Mouse (Mus musculus) embryonic fibroblast, embryonic 13.5 days (primary cell): ENCODE results near the gene Wwox. TPM values are rescaled to one million over a fixed set of nuclear protein-coding genes. Genes with fewer than 3 reads are reported as not detected.

Experiments used
- H3K27ac ChIP-seq: 2 replicates; pipeline ENCODE4 v1.5.1; 2012; ENCODE audit warnings: low read length, control low read depth, inconsistent platforms; ENCODE audit not compliant: insufficient read depth
- H3K4me1 ChIP-seq: 2 replicates; pipeline ENCODE4 v1.6.1; 2011; ENCODE audit warnings: low read length; ENCODE audit not compliant: control insufficient read depth, insufficient read depth
- H3K4me3 ChIP-seq: 2 replicates; pipeline ENCODE4 v1.5.1; 2011; ENCODE audit warnings: mild to moderate bottlenecking, control low read depth, low read length; ENCODE audit not compliant: insufficient read depth
- CTCF ChIP-seq: IDR thresholded peaks from 2 replicates; pipeline ENCODE4 v1.5.1; 2011; ENCODE audit warnings: mild to moderate bottlenecking, control low read depth, low read length, moderate library complexity, borderline replicate concordance; ENCODE audit not compliant: insufficient read depth
- POLR2A ChIP-seq: IDR thresholded peaks from 2 replicates; pipeline ENCODE4 v1.6.1; 2011; ENCODE audit warnings: low read depth, mild to moderate bottlenecking, control low read depth, low read length, moderate library complexity
- polyA plus RNA-seq: library from polyadenylated mRNA; stranded (reverse); fragments of >200 nt; gene quantifications from 2 replicates; pipeline ENCODE4 v1.2.4, GENCODE M21; 2011; ENCODE audit warnings: low read depth; ENCODE audit not compliant: missing spikeins, insufficient read length

Gene Wwox
- polyA plus RNA-seq, 1 experiment = 8.7 TPM

DNA sequence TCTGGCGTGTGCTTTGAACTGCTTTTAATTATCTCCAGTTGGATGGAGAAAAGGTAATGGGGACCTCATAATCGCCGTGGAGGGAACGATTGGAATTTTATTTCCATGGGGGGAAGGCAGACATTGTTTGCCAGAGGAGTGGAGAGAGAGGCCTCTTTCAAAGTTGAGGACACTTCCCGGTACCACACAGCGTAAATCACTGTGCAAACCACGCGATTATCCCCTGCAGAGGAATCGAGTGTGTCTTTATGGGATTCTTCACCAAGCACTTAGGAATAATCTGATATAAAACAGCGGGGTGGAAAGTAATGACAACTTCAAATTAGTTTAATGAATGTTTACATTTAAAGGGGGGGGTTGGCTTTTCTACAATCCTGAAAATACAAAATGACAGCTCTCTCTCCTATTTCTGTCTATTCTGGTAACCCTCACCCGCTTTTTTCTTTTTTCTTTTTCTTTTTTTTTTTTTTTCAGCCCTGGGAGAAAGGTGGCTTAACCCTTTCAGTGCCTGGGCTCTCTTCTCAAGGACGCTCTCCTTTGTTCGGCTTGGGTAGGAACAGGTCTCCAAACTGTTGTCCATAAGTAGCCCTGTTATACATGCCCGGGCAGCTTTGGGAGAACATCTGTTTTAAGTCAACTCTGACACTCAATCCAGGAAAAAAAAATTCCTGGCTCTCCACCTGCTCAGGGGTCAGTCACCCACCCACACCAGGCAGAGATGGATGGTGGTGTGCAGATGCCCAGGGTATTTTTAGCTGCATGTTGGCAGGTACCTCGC lies 769.1 kb downstream of the Wwox start:
- TF ChIP-seq CTCF = no peak
- TF ChIP-seq POLR2A = no peak
- H3K4me3 ChIP-seq = no peak overlapping the region
- no peaks in the 10 kb centered on the region; the same call in 1 of the 2 replicates for H3K4me1 ChIP-seq
- no peak overlapping the region for H3K27ac ChIP-seq

DNA sequence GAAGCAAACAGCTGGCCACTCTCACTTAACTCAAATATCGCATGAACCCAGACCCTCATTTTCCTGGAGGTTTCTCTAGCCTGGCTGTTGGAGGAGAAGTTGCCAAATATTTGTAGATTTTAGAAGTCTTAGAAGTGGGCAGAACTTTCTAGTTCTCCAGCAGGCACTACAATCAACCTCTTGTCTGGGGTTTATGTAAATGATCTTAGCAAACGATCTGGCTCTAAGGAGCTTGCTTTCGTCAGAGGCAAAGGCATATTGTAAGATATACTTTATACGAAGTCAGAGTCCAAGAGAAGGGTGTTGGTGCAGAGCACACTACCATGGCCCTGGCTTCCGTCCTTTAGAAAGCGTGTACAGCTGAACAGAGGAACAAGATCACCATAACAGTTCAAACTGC lies 770.6 kb downstream of the Wwox start:
- H3K4me3 ChIP-seq = no peak overlapping the region
- no peaks in the 10 kb centered on the region; the same call in 1 of the 2 replicates for H3K4me1 ChIP-seq
- no peak overlapping the region for H3K27ac ChIP-seq
- TF ChIP-seq CTCF = no peak
- no peak for TF ChIP-seq POLR2A

DNA sequence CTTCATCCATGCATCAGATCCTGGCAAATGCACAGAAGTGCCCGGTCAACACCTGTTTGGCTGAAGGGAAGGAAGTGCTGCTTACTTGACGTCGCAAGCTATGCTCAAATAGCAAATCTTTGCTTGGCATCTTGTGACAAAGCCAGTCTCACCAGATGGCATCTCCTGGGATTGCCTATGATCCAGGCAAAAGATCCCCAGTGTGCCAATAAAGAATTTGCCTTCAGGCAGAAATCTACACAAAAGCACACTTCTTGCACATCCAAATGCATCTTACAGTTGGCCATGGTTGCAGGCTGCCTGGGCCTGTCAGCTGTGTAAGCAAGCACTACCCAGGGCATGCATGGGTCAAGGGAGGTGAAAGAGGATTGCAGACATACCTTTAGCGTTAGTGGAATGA lies 773.7 kb downstream of the Wwox start:
- H3K27ac ChIP-seq = no peak overlapping the region
- H3K4me1 ChIP-seq = no peaks in the 10 kb centered on the region; the same call in 1 of the 2 replicates
- no peak for TF ChIP-seq POLR2A
- TF ChIP-seq CTCF = no peak
- no peak overlapping the region for H3K4me3 ChIP-seq

DNA sequence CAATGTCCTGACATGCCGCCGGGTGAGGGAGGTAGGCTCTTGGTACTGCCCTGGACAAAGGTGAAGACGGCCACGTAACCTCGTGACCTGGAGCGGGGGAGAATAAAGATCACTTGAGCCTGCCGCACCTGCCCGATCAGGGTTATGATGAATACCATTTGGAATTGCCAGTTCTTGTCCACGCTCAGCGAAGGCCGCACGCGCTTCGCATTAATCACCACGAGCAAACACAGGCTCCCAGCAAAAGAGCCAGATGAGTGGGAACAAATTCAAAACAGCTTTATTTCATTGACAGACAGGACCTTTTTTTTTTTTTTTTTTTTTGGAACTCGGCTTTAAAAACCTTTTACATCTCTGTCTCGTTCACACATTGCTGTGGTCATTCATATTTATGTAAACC lies 775.4 kb downstream of the Wwox start:
- Histone ChIP-seq H3K4me3 (no peak overlapping the region), H3K27ac (no peak overlapping the region), H3K4me1 (no peaks in the 10 kb centered on the region)
- TF ChIP-seq CTCF = no peak
- TF ChIP-seq POLR2A = no peak

DNA sequence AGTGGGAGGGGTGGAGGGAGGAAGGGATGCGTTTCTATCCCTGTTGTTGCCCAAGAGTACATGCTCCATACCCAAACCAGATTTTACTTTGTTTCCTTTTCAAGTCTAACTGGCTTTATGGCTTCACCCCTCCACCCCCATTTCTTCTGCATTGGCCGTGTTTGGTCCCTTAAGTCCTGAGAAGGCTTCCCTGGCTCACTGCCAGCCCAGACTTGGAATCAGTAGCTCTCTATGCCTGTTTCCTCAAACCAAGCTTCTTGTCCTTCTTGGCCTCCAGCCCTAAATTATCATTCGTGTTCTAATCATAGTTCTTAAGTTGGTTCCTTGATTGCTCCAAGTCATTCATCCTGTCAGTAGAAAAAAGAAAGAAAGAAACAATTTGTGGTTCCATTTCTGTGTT lies 777.3 kb downstream of the Wwox start:
- TF ChIP-seq CTCF (no peak), POLR2A (no peak)
- Histone ChIP-seq H3K27ac (no peak overlapping the region), H3K4me3 (no peak overlapping the region), H3K4me1 (no peaks in the 10 kb centered on the region)

DNA sequence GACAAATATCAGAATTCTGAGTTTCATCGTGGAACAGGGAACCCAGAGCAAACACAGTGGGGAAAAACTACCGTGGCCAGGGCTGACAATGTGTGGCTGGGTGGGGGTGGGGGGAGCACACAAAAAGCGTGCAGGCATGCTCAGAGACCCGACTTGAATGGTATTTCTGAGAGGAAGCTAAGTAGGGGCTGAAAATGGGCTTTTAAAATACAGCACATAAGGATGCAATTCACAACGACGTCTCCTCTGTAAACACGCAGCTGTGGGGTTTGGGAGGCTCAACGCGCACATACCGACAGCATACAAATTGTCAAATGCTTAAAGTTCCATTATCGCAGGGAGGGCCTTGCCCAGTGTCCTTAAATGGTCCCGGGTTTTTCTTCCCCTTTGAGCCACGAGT lies 783.1 kb downstream of the Wwox start:
- no peak overlapping the region for H3K27ac ChIP-seq
- H3K4me3 ChIP-seq = no peak overlapping the region
- no peak for TF ChIP-seq CTCF
- no peak for TF ChIP-seq POLR2A
- no peaks in the 10 kb centered on the region for H3K4me1 ChIP-seq

DNA sequence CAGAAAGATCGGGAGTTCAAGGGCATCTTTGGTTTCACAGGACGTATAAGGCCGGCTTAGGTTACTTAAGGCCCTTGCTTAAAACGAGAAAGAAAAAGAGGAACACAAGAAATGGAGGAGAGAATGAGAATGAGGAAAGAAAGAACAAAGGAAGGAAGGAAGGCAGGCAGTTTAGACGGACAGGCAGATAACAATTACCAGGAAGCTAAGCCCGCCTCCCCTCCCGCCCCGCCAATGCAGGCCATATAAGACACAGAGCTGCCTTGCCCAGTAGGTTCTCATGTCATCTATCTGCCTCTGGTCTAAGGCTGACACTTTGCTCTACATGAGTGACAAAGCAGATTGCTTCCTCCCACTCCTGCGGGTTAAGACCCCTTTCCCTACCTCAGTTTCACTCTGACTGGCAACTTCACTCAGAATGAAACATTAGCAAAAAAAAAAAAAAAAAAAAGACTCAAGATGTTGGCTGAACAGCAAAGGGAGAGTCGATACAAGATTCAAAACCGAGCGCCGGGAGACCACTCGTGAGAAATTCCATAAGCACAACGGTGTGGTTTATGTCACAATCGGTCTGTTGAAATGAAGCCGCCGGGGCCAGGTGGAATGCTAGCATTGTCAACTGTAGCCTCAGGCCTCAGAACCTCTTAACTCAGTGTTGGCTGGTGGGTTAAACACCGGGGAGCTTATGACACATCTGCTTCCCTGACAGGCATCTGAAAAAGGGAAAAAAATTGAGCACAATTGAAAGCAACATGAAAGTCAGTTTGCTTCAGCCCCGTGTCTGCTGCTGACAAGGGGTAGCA lies 787.5 kb downstream of the Wwox start:
- Histone ChIP-seq H3K27ac (no peak overlapping the region), H3K4me3 (no peak overlapping the region), H3K4me1 (no peaks in the 10 kb centered on the region)
- no peak for TF ChIP-seq CTCF
- no peak for TF ChIP-seq POLR2A

DNA sequence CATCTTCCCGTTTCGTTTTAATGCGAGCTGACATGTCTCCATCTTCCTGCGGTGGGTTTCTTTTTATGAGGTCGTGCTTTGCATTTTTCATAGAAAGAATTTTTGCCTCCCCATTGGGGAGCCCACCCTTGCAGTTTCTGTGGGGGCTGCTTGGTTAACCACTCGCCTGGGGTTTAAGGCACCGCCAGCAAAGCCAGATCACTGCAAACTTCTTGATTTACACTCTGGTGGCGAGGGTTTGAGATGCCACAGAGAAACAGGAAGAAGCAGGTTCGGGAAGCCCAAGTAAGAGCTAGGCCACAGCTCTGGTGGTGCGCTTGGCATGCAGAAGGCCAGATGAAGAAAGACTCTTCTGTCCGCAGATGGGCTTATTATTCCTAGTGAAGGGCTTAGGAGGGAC lies 789.4 kb downstream of the Wwox start:
- Histone ChIP-seq H3K4me1 (no peaks in the 10 kb centered on the region), H3K4me3 (no peak overlapping the region), H3K27ac (no peak overlapping the region)
- TF ChIP-seq CTCF = no peak
- TF ChIP-seq POLR2A = no peak

DNA sequence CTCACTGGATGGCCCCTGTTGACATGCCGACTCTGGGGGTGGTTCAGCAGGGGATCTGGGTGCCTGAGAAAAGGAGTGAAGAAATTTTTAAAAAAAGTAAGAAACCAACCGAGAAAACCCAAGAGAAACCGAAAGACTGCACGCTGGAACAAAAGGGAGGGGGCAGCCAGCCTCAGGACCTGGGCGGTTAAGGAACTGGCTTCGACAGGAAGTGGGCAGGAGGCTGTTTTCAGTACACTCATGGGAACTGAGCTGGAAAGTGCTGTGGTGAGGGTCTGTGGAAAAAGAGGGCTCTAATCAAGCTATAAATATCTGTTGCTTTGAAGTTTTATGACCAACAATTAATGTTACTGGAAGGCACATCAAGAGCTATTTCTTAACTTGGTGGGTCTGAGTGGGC lies 794.6 kb downstream of the Wwox start:
- no peak overlapping the region for H3K4me3 ChIP-seq
- H3K27ac ChIP-seq = no peak overlapping the region
- TF ChIP-seq CTCF = no peak
- TF ChIP-seq POLR2A = no peak
- no peaks in the 10 kb centered on the region for H3K4me1 ChIP-seq

DNA sequence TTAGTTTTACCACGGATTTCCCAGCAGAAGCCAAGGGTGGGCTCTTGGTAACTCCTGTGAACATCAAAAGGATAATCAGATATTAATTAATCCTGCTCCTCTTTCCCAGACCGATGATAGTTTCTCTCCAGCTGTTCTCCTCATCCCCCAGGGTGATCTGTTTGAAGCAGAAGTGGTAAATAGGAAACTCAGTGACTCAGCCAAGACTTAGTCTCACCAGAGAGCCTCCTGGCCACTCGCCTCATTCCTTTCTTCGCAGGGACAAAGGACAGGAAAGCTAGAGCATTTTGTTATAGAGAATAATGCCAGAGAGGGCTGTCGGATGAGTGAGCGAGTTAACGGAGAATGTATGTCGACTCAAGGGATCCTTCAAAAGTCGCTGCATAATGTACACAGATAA lies 798.1 kb downstream of the Wwox start:
- H3K4me1 ChIP-seq = no peaks in the 10 kb centered on the region
- H3K27ac ChIP-seq = no peak overlapping the region
- no peak overlapping the region for H3K4me3 ChIP-seq
- no peak for TF ChIP-seq POLR2A
- TF ChIP-seq CTCF = no peak
